19 mouse cellular contexts compared by ENCODE assay signal in the genomic region with DNA sequence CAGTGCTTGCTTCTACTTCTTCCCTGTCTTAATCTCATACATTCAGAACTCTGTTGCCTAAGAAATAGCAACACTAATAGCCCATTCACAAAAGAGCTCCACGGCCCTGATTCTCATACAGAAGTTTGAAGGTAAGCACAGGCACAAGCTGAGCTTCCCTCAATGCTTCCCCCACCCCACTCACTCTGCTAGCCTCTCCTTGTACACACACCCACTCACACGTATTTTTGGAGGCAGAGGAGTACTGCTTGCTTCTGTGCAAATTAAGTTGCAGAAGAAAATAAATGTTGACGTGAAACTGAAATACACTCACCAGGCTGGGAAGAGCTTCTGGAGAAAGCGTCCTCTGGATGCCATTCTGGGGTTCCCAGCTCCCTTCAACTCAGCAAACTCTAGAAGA.
A peak's percentile ranks its signal among the peaks of the same experiment; 100 is the strongest.
DNase-seq lines count a peak whose midpoint lies in the region; ATAC-seq and TF ChIP-seq lines count a peak whose summit lies in the region.
"Had no signal": no experiment of that assay in that cellular context is flagged by ENCODE, and none has a peak within 500 bp of the region (broad histone marks: within the 10 kb centered on the region; RNA-seq: fewer than 3 reads in every experiment).

No protein-coding gene starts in this region.

- DNase-seq in layer of hippocampus, adult 11-12 months (ENCODE audit: low spot score), result peak; percentile 28
- DNase-seq in layer of hippocampus, postnatal 25 days (ENCODE audit: extremely low spot score in 1 of 2, low spot score in 1 of 2), result no peak
- peak; percentile 88 for DNase-seq in right cerebral cortex, adult 18-20 months
- DNase-seq in right cerebral cortex, postnatal 4 days, result no peak
- DNase-seq in left cerebral cortex, postnatal 25 days (ENCODE audit: low spot score in 2 of 2), result peak; percentile 69 to 93
- DNase-seq in heart, adult 2 months, result no peak
- DNase-seq: adrenal gland, adult 2 months; cerebellum, adult 11-12 months; cerebellum, postnatal 36 days; gastrocnemius, adult 2 months; lung, adult 18-20 months had no signal

- H3K9ac ChIP-seq in intestine, embryonic 15.5 days, result no peak overlapping the region
- no peak overlapping the region for H3K9ac ChIP-seq in heart, embryonic 11.5 days (ENCODE audit: low read depth, low read length)
- H3K9ac ChIP-seq in heart, adult 2 months (ENCODE audit: low read depth, low read length), result no peak overlapping the region
- H3K9ac ChIP-seq: forebrain, embryonic 13.5 days; hindbrain, embryonic 15.5 days had no signal

- WGBS in intestine, embryonic 15.5 days, result 78% methylated on average over 4 of the region's 4 CpGs
- 74% methylated on average over 4 of the region's 4 CpGs for WGBS in heart, embryonic 11.5 days (ENCODE audit: insufficient replicate concordance)
- WGBS in heart, adult 2 months, result 77% methylated on average over 4 of the region's 4 CpGs

- intact Hi-C loops in left cerebral cortex, postnatal 25 days (cut with DNase I), result loop anchor here (2.0 to 5.0 kb wide), 2 partner anchors 136 to 217 kb away; no protein-coding TSS in a partner anchor
- intact Hi-C loops in heart, adult 2 months (cut with DNase I), result no loop called here

- H3K79me2 ChIP-seq in heart, adult 2 months (replicated peaks; ENCODE audit: control insufficient read depth, insufficient read depth, low read length), result no peaks in the 10 kb centered on the region

- no peak overlapping the region for H3K4me2 ChIP-seq in intestine, embryonic 15.5 days (replicated peaks)
- H3K4me2 ChIP-seq in heart, embryonic 11.5 days, result no peak overlapping the region
- H3K4me2 ChIP-seq: forebrain, embryonic 13.5 days; hindbrain, embryonic 15.5 days had no signal

- no peaks in the 10 kb centered on the region for H3K36me3 ChIP-seq in intestine, embryonic 15.5 days
- H3K36me3 ChIP-seq in heart, embryonic 11.5 days (ENCODE audit: control insufficient read depth, insufficient read depth, low read length), result no peaks in the 10 kb centered on the region
- H3K36me3 ChIP-seq in heart, adult 2 months (ENCODE audit: control insufficient read depth, insufficient read depth, low read length), result no peaks in the 10 kb centered on the region
- H3K36me3 ChIP-seq: hindbrain, embryonic 15.5 days had no signal

- no peaks in the 10 kb centered on the region for H3K9me3 ChIP-seq in intestine, embryonic 15.5 days
- no peaks in the 10 kb centered on the region for H3K9me3 ChIP-seq in heart, embryonic 11.5 days (replicated peaks; ENCODE audit: control insufficient read depth, low read length)
- H3K9me3 ChIP-seq: forebrain, embryonic 13.5 days; hindbrain, embryonic 15.5 days had no signal

- ATAC-seq in intestine, embryonic 15.5 days, result no peak
- ATAC-seq in heart, embryonic 11.5 days (replicated peaks; ENCODE audit: insufficient number of reproducible peaks, low FRiP score, low TSS enrichment), result no peak
- ATAC-seq: forebrain, embryonic 13.5 days; intestine, postnatal 0 days; midbrain, embryonic 16.5 days had no signal

- TF ChIP-seq CTCF in heart, adult 2 months (IDR thresholded peaks at IDR 0.05), result no peak

- TF ChIP-seq EP300 in heart, adult 2 months (IDR thresholded peaks at IDR 0.05; ENCODE audit: insufficient read depth, low read depth, low read length), result no peak

- H3K4me3 ChIP-seq in intestine, embryonic 15.5 days (replicated peaks), result no peak overlapping the region
- no peak overlapping the region for H3K4me3 ChIP-seq in heart, embryonic 11.5 days (ENCODE audit: low read depth, low read length)
- H3K4me3 ChIP-seq in heart, adult 2 months, result no peak overlapping the region
- H3K4me3 ChIP-seq: forebrain, embryonic 13.5 days; gastrocnemius, adult 2 months; hindbrain, embryonic 15.5 days had no signal

- no peaks in the 10 kb centered on the region for H3K27me3 ChIP-seq in intestine, embryonic 15.5 days (replicated peaks)
- H3K27me3 ChIP-seq in heart, embryonic 11.5 days (ENCODE audit: control insufficient read depth, insufficient read depth, low read length), result no peaks in the 10 kb centered on the region
- no peaks in the 10 kb centered on the region for H3K27me3 ChIP-seq in heart, adult 2 months (ENCODE audit: control insufficient read depth, insufficient read depth, low read length)
- H3K27me3 ChIP-seq: CH12.LX; forebrain, embryonic 13.5 days; hindbrain, embryonic 15.5 days had no signal

- no peak for TF ChIP-seq POLR2A in heart, adult 2 months (IDR thresholded peaks at IDR 0.05; ENCODE audit: insufficient read depth, low read depth, low read length)

- no peak overlapping the region for H3K27ac ChIP-seq in intestine, embryonic 15.5 days
- no peak overlapping the region for H3K27ac ChIP-seq in heart, embryonic 11.5 days (ENCODE audit: low read depth, low read length)
- H3K27ac ChIP-seq in heart, adult 2 months, result no peak overlapping the region
- H3K27ac ChIP-seq: forebrain, embryonic 13.5 days; gastrocnemius, adult 2 months; hindbrain, embryonic 15.5 days; kidney, postnatal 0 days had no signal

- H3K4me1 ChIP-seq in intestine, embryonic 15.5 days (replicated peaks), result 0 out of 2 replicates have a peak, but pooled peaks cover 3% of the 10 kb centered on the region
- no peaks in the 10 kb centered on the region for H3K4me1 ChIP-seq in heart, embryonic 11.5 days (ENCODE audit: control insufficient read depth, insufficient read depth, low read length)
- H3K4me1 ChIP-seq in heart, adult 2 months (ENCODE audit: control insufficient read depth, insufficient read depth, low read length), result no peaks in the 10 kb centered on the region
- H3K4me1 ChIP-seq: forebrain, embryonic 13.5 days had no signal

Comparison
In these comparisons a context has a peak if more than half of its experiments do, and no peak if none do; other contexts are left out.
1. DNase-seq: peak in layer of hippocampus, adult 11-12 months (single experiment), right cerebral cortex, adult 18-20 months (single experiment) and left cerebral cortex, postnatal 25 days (2 of 2); none in layer of hippocampus, postnatal 25 days (0 of 2), right cerebral cortex, postnatal 4 days (single experiment) and heart, adult 2 months (0 of 2).